Mouse (Mus musculus) MEL (cell line): ENCODE measurements around the gene C5ar2. TPM values are rescaled to one million over a fixed set of nuclear protein-coding genes. Genes with fewer than 3 reads are reported as not detected.

Source experiments
- DNase-seq: peaks from one replicate; pipeline ENCODE4 v3.0.0; 2011; ENCODE audit warnings: low read depth, low spot score
- H3K27ac ChIP-seq: 2 replicates; pipeline ENCODE4 v1.5.1; 2012; ENCODE audit warnings: low read depth, mild to moderate bottlenecking, control low read depth, low read length, moderate library complexity; ENCODE audit not compliant: control insufficient read depth
- H3K27me3 ChIP-seq, 2 experiments: fragments of 150-350 bp in 1 of 2; sonication (generic) in 1 of 2; 2 replicates each; pipeline ENCODE4 v1.6.1; 2012; ENCODE audit warnings: low read length in 2 of 2, mild to moderate bottlenecking in 2 of 2, improper control_type of control experiment in 1 of 2, moderate library complexity in 1 of 2; ENCODE audit not compliant: insufficient read depth in 2 of 2, control insufficient read depth in 1 of 2
- H3K36me3 ChIP-seq, 2 experiments: 2 replicates each; pipeline ENCODE4 v1.6.1; 2012 to 2014; ENCODE audit warnings: low read length in 2 of 2, improper control_type of control experiment in 1 of 2, inconsistent platforms in 1 of 2, mild to moderate bottlenecking in 1 of 2; ENCODE audit not compliant: insufficient read depth in 2 of 2, control insufficient read depth in 1 of 2
- H3K4me1 ChIP-seq, 2 experiments: fragments of 150-350 bp in 1 of 2; sonication (generic) in 1 of 2; 2 replicates each; pipeline ENCODE4 v1.6.1; 2012; ENCODE audit warnings: low read length in 2 of 2, improper control_type of control experiment in 1 of 2, mild to moderate bottlenecking in 1 of 2; ENCODE audit not compliant: insufficient read depth in 2 of 2, control insufficient read depth in 1 of 2
- H3K4me3 ChIP-seq, 2 experiments: fragments of 150-350 bp in 1 of 2; sonication (generic) in 1 of 2; 2 replicates each; pipeline ENCODE4 v1.5.1; 2012; ENCODE audit warnings: low read depth in 2 of 2, low read length in 2 of 2, mild to moderate bottlenecking in 2 of 2, moderate library complexity in 2 of 2, control low read depth in 1 of 2, improper control_type of control experiment in 1 of 2; ENCODE audit not compliant: control insufficient read depth in 1 of 2, insufficient read depth in 1 of 2
- H3K79me2 ChIP-seq: 2 replicates; pipeline ENCODE4 v1.6.1; 2012; ENCODE audit warnings: mild to moderate bottlenecking, low read length, moderate library complexity; ENCODE audit not compliant: control insufficient read depth, poor library complexity, insufficient read depth
- H3K9ac ChIP-seq: 2 replicates; pipeline ENCODE4 v1.6.1; 2012; ENCODE audit warnings: low read depth, mild to moderate bottlenecking, control low read depth, low read length, moderate library complexity; ENCODE audit not compliant: control insufficient read depth, poor library complexity, severe bottlenecking
- H3K9me3 ChIP-seq: fragments of 150-350 bp; sonication (generic); replicated peaks from 2 replicates; pipeline ENCODE4 v1.6.1; 2012; ENCODE audit warnings: mild to moderate bottlenecking, low read length, improper control_type of control experiment, moderate library complexity; ENCODE audit not compliant: insufficient read depth
- CHD1 ChIP-seq: IDR thresholded peaks from 2 replicates; pipeline ENCODE4 v1.6.1; 2012; ENCODE audit warnings: low read depth, mild to moderate bottlenecking, inconsistent platforms, low read length, improper control_type of control experiment
- CHD2 ChIP-seq: IDR thresholded peaks from 2 replicates; pipeline ENCODE4 v1.6.1; 2011; ENCODE audit warnings: low read length, improper control_type of control experiment
- CTCF ChIP-seq, 3 experiments: IDR thresholded peaks in 2 of 3; conservative IDR thresholded peaks in 1 of 3; 2 replicates each; pipeline ENCODE4 v1.5.1; 2011 to 2012; ENCODE audit warnings: low read length in 3 of 3, low read depth in 2 of 3, mild to moderate bottlenecking in 2 of 3, improper control_type of control experiment in 1 of 3, inconsistent platforms in 1 of 3, mixed read lengths in 1 of 3, moderate library complexity in 1 of 3; ENCODE audit not compliant: control insufficient read depth in 1 of 3, insufficient read depth in 1 of 3, poor library complexity in 1 of 3, severe bottlenecking in 1 of 3
- E2F4 ChIP-seq: IDR thresholded peaks from 2 replicates; pipeline ENCODE4 v1.6.1; 2011; ENCODE audit warnings: low read depth, low read length, improper control_type of control experiment, borderline replicate concordance
- ELF1 ChIP-seq: IDR thresholded peaks from 2 replicates; pipeline ENCODE4 v1.6.1; 2014; ENCODE audit warnings: low read depth, mild to moderate bottlenecking, inconsistent platforms, low read length, improper control_type of control experiment, moderate library complexity
- EP300 ChIP-seq, 2 experiments: IDR thresholded peaks; 2 replicates each; pipeline ENCODE4 v1.6.1; 2011; ENCODE audit warnings: improper control_type of control experiment in 2 of 2, low read length in 2 of 2, low read depth in 1 of 2, mild to moderate bottlenecking in 1 of 2
- ETS1 ChIP-seq: IDR thresholded peaks from 2 replicates; pipeline ENCODE4 v1.6.1; 2012; ENCODE audit warnings: low read depth, mild to moderate bottlenecking, inconsistent platforms, low read length, improper control_type of control experiment, moderate library complexity
- GATA1 ChIP-seq: IDR thresholded peaks from 2 replicates; pipeline ENCODE4 v1.6.1; 2011; ENCODE audit warnings: low read depth, low read length, improper control_type of control experiment
- HCFC1 ChIP-seq: IDR thresholded peaks from 2 replicates; pipeline ENCODE4 v1.6.1; 2012; ENCODE audit warnings: low read depth, mild to moderate bottlenecking, inconsistent platforms, low read length, improper control_type of control experiment, moderate library complexity
- JUND ChIP-seq: IDR thresholded peaks from 2 replicates; pipeline ENCODE4 v1.6.1; 2011; ENCODE audit warnings: low read depth, mild to moderate bottlenecking, improper control_type of control experiment, low read length
- KAT2A ChIP-seq: conservative IDR thresholded peaks from 2 replicates; pipeline ENCODE4 v1.6.1; 2012; ENCODE audit warnings: low read depth, low read length, improper control_type of control experiment, inconsistent platforms
- MAFK ChIP-seq: IDR thresholded peaks from 2 replicates; pipeline ENCODE4 v1.6.1; 2011; ENCODE audit warnings: low read depth, mild to moderate bottlenecking, low read length, improper control_type of control experiment, borderline replicate concordance
- MAX ChIP-seq: IDR thresholded peaks from 2 replicates; pipeline ENCODE4 v1.6.1; 2011; ENCODE audit warnings: low read length, improper control_type of control experiment
- MAZ ChIP-seq: IDR thresholded peaks from 2 replicates; pipeline ENCODE4 v1.6.1; 2012; ENCODE audit warnings: low read depth, mild to moderate bottlenecking, inconsistent platforms, low read length, improper control_type of control experiment
- MEF2A ChIP-seq: IDR thresholded peaks from 2 replicates; pipeline ENCODE4 v1.6.1; 2014; ENCODE audit warnings: low read depth, mild to moderate bottlenecking, inconsistent platforms, low read length, improper control_type of control experiment; ENCODE audit not compliant: poor library complexity, insufficient replicate concordance, severe bottlenecking; ENCODE audit errors: extremely low read depth
- MXI1 ChIP-seq: IDR thresholded peaks from 2 replicates; pipeline ENCODE4 v1.6.1; 2011; ENCODE audit warnings: mild to moderate bottlenecking, low read depth, low read length, improper control_type of control experiment
- MYB ChIP-seq: IDR thresholded peaks from 2 replicates; pipeline ENCODE4 v1.6.1; 2011; ENCODE audit warnings: mild to moderate bottlenecking, low read depth, low read length, improper control_type of control experiment
- MYC ChIP-seq: IDR thresholded peaks from 2 replicates; pipeline ENCODE4 v1.6.1; 2011; ENCODE audit warnings: low read depth, mild to moderate bottlenecking, low read length, improper control_type of control experiment, moderate library complexity
- NRF1 ChIP-seq: IDR thresholded peaks from 2 replicates; pipeline ENCODE4 v1.6.1; 2014; ENCODE audit warnings: low read depth, mild to moderate bottlenecking, inconsistent platforms, low read length, improper control_type of control experiment, moderate library complexity; ENCODE audit not compliant: poor library complexity, insufficient read depth, severe bottlenecking
- POLR2A ChIP-seq, 2 experiments: IDR thresholded peaks; 2 replicates each; pipeline ENCODE4 v1.6.1; 2011 to 2012; ENCODE audit warnings: low read length in 2 of 2, mild to moderate bottlenecking in 2 of 2, control low read depth in 1 of 2, improper control_type of control experiment in 1 of 2, low read depth in 1 of 2, moderate library complexity in 1 of 2; ENCODE audit not compliant: control insufficient read depth in 1 of 2, insufficient read depth in 1 of 2, poor library complexity in 1 of 2
- POLR2AphosphoS2 ChIP-seq: IDR thresholded peaks from 2 replicates; pipeline ENCODE4 v1.6.1; 2011; ENCODE audit warnings: low read length, improper control_type of control experiment
- RAD21 ChIP-seq: IDR thresholded peaks from 2 replicates; pipeline ENCODE4 v1.6.1; 2011; ENCODE audit warnings: mild to moderate bottlenecking, low read depth, low read length, improper control_type of control experiment
- RCOR1 ChIP-seq: IDR thresholded peaks from 2 replicates; pipeline ENCODE4 v1.6.1; 2012; ENCODE audit warnings: low read depth, mild to moderate bottlenecking, inconsistent platforms, low read length, improper control_type of control experiment
- SIN3A ChIP-seq: IDR thresholded peaks from 2 replicates; pipeline ENCODE4 v1.6.1; 2012; ENCODE audit warnings: low read length, improper control_type of control experiment, inconsistent platforms
- TCF12 ChIP-seq: IDR thresholded peaks from 2 replicates; pipeline ENCODE4 v1.6.1; 2014; ENCODE audit warnings: low read depth, mild to moderate bottlenecking, inconsistent platforms, low read length, improper control_type of control experiment, moderate library complexity
- UBTF ChIP-seq: IDR thresholded peaks from 2 replicates; pipeline ENCODE4 v1.6.1; 2012; ENCODE audit warnings: low read depth, mild to moderate bottlenecking, inconsistent platforms, low read length, improper control_type of control experiment, moderate library complexity, borderline replicate concordance; ENCODE audit not compliant: insufficient read depth
- USF1 ChIP-seq: IDR thresholded peaks from 2 replicates; pipeline ENCODE4 v1.6.1; 2014; ENCODE audit warnings: low read depth, mild to moderate bottlenecking, inconsistent platforms, low read length, improper control_type of control experiment, moderate library complexity
- USF2 ChIP-seq, 2 experiments: IDR thresholded peaks; 2 replicates each; pipeline ENCODE4 v1.6.1; 2011 to 2012; ENCODE audit warnings: improper control_type of control experiment in 2 of 2, low read length in 2 of 2, borderline replicate concordance in 1 of 2, inconsistent platforms in 1 of 2, low read depth in 1 of 2, mild to moderate bottlenecking in 1 of 2; ENCODE audit not compliant: insufficient read depth in 1 of 2
- ZC3H11A ChIP-seq: IDR thresholded peaks from 2 replicates; pipeline ENCODE4 v1.6.1; 2012; ENCODE audit warnings: low read depth, mild to moderate bottlenecking, inconsistent platforms, low read length, improper control_type of control experiment
- ZKSCAN1 ChIP-seq: IDR thresholded peaks from 2 replicates; pipeline ENCODE4 v1.6.1; 2012; ENCODE audit warnings: low read depth, mild to moderate bottlenecking, inconsistent platforms, low read length, improper control_type of control experiment, moderate library complexity
- ZMIZ1 ChIP-seq: IDR thresholded peaks from 2 replicates; pipeline ENCODE4 v1.6.1; 2012; ENCODE audit warnings: low read depth, mild to moderate bottlenecking, inconsistent platforms, low read length, improper control_type of control experiment, moderate library complexity
- polyA plus RNA-seq, 2 experiments: library from polyadenylated mRNA; stranded (reverse) in 1 of 2; unstranded in 1 of 2; fragments of >175 nt in 1 of 2; fragments of >200 nt in 1 of 2; gene quantifications; 2 replicates each; pipeline versions ENCODE4 v1.2.1 to v1.2.4; 2012; ENCODE audit warnings: low replicate concordance in 2 of 2, low read depth in 1 of 2; ENCODE audit not compliant: insufficient read length in 2 of 2, insufficient read depth in 1 of 2, missing spikeins in 1 of 2
- total RNA-seq: library from RNA; depleted of rRNA; stranded (reverse); fragments of 300-350 nt; gene quantifications from 2 replicates; pipeline ENCODE4 v1.2.3, GENCODE M21; 2012

Gene C5ar2
- total and polyA plus RNA-seq, 3 experiments = 0.49 to 1.7 TPM; not detected in 1

- TF ChIP-seq USF2 (IDR thresholded peaks at IDR 0.05; ENCODE audit: borderline replicate concordance in 1 of 2, insufficient read depth in 1 of 2, low read depth in 1 of 2, low read length in 2 of 2) (no peak), MAZ (peak; percentile 65; the same call in 1 of the 2 replicates), MXI1 (no peak; the same call in 1 of the 2 replicates), CTCF (IDR thresholded peaks at IDR 0.05 in 2 of 3, conservative IDR thresholded peaks at IDR 0.05 in 1 of 3; ENCODE audit: control insufficient read depth in 1 of 3, insufficient read depth in 1 of 3, low read depth in 2 of 3, low read length in 3 of 3, poor library complexity in 1 of 3, severe bottlenecking in 1 of 3) (no peak), CHD2 (no peak), POLR2AphosphoS2 (peak; percentile 78), MAX (peak; percentile 22; the same call in 1 of the 2 replicates), NRF1 (no peak), KAT2A (no peak), TCF12 (peak; percentile 38; the same call in 1 of the 2 replicates)
Observed at GRCm38 (mm10) chr7:16273081-16273765, 29.3 kb upstream of the C5ar2 start, which contains the start of gene Inafm1 (continued).

GRCm38 (mm10) chr7:16272681-16273080 lies 28.7 kb upstream of the C5ar2 start:
- Histone ChIP-seq H3K9me3 (no peaks in the 10 kb centered on the region), H3K9ac (peak overlapping the region; percentile 71), H3K27me3 (no peaks in the 10 kb centered on the region), H3K4me1 (peaks cover 3 to 23% of the 10 kb centered on the region in 2 experiments; a peak in 3 of 4 replicates), H3K79me2 (peaks cover 35% of the 10 kb centered on the region), H3K4me3 (peak overlapping the region; percentile 56 to 76), H3K36me3 (peaks cover 0 to 13% of the 10 kb centered on the region in 2 experiments; a peak in 2 of 4 replicates), H3K27ac (peak overlapping the region; percentile 59)
- DNase-seq = peak; percentile 78
- TF ChIP-seq CTCF (IDR thresholded peaks at IDR 0.05 in 2 of 3, conservative IDR thresholded peaks at IDR 0.05 in 1 of 3; ENCODE audit: control insufficient read depth in 1 of 3, insufficient read depth in 1 of 3, low read depth in 2 of 3, low read length in 3 of 3, poor library complexity in 1 of 3, severe bottlenecking in 1 of 3) (no peak), MXI1 (no peak; the same call in 1 of the 2 replicates), ETS1 (no peak), ZKSCAN1 (no peak), ELF1 (no peak), GATA1 (no peak), USF2 (IDR thresholded peaks at IDR 0.05; ENCODE audit: borderline replicate concordance in 1 of 2, insufficient read depth in 1 of 2, low read depth in 1 of 2, low read length in 2 of 2) (no peak), MAFK (no peak), MEF2A (no peak), POLR2AphosphoS2 (no peak), MYC (0 out of 2 replicates have a peak, but pooled peaks have one; percentile 3), MAZ (no peak), MAX (no peak), EP300 (IDR thresholded peaks at IDR 0.05; ENCODE audit: low read depth in 1 of 2, low read length in 2 of 2) (no peak), CHD1 (no peak), POLR2A (IDR thresholded peaks at IDR 0.05; ENCODE audit: control insufficient read depth in 1 of 2, insufficient read depth in 1 of 2, low read depth in 1 of 2, low read length in 2 of 2, poor library complexity in 1 of 2) (0 out of 4 replicates have a peak, but pooled peaks of 1 of the 2 experiments have one; percentile 1), RAD21 (no peak), JUND (no peak), SIN3A (peak; percentile 47; the same call in 1 of the 2 replicates), MYB (no peak), USF1 (no peak), ZMIZ1 (no peak), TCF12 (no peak), UBTF (no peak), NRF1 (peak; percentile 47; the same call in 1 of the 2 replicates), E2F4 (no peak), KAT2A (no peak), RCOR1 (no peak), HCFC1 (no peak), ZC3H11A (no peak)
